Mouse (Mus musculus) kidney, adult 2 months (tissue): ENCODE data around the gene Bzw1.
A peak's percentile ranks its signal among the peaks of the same experiment; 100 is the strongest.

Source experiments
- CTCF ChIP-seq: fragments of 200-500 bp; conservative IDR thresholded peaks from 2 replicates; pipeline ENCODE4 v1.5.1; 2011; ENCODE audit warnings: low read depth, mild to moderate bottlenecking, control low read depth, low read length, moderate library complexity, mixed read lengths; ENCODE audit not compliant: insufficient read depth, insufficient read length
- POLR2A ChIP-seq: fragments of 200-500 bp; IDR thresholded peaks from one replicate; pipeline ENCODE4 v1.6.1; 2011; ENCODE audit warnings: low read depth, low read length, control low read depth

DNA sequence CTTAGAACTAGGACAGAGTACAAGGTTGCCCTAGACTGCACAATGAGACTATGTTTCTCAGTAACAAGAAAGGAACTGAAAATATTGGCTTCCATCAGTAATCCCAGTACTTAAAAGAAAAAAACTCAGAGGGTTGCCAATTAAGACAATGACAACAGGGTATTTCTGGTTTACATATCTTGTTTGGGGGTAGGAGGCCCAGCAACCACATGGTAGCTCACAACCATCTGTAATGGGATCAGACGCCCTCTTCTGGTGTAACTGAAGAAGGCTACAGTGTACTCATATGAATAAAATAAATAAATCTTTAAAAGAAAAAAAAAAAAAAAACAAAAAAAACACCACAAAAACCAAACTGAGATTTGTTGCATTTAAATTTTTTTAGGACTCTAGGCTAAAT, 22.7 kb downstream of the Bzw1 start:
- TF ChIP-seq POLR2A (no peak), CTCF (peak; percentile 32; the same call in 1 of the 2 replicates)
